ENCODE assay signal across 28 mouse cellular contexts in genomic region chr4:102443533-102443932, GRCm38 (mm10).
DNase-seq lines count a peak whose midpoint lies in the region; ATAC-seq and TF ChIP-seq lines count a peak whose summit lies in the region.
"Had no signal": no experiment of that assay in that cellular context is flagged by ENCODE, and none has a peak within 500 bp of the region (broad histone marks: within the 10 kb centered on the region; RNA-seq: fewer than 3 reads in every experiment).

No protein-coding gene starts in this region.

- no peak for TF ChIP-seq POLR2A in brain, embryonic 14.5 days (IDR thresholded peaks at IDR 0.05; ENCODE audit: borderline replicate concordance, extremely low read depth, insufficient read depth, insufficient read length, poor library complexity, severe bottlenecking)

- no peaks in the 10 kb centered on the region for H3K36me3 ChIP-seq in forebrain, postnatal 0 days (ENCODE audit: insufficient read depth)
- no peaks in the 10 kb centered on the region for H3K36me3 ChIP-seq in forebrain, embryonic 12.5 days (replicated peaks)
- no peaks in the 10 kb centered on the region for H3K36me3 ChIP-seq in heart, postnatal 0 days (replicated peaks; ENCODE audit: control insufficient read depth, insufficient read depth, low read length)
- H3K36me3 ChIP-seq in kidney, embryonic 16.5 days (ENCODE audit: insufficient read depth, low read length) = no peaks in the 10 kb centered on the region
- H3K36me3 ChIP-seq: heart, embryonic 10.5 days; hindbrain, embryonic 13.5 days; midbrain, embryonic 13.5 days had no signal

- peak; percentile 48; the same call in 1 of the 2 replicates for ATAC-seq in forebrain, postnatal 0 days
- no peak for ATAC-seq in forebrain, embryonic 12.5 days (ENCODE audit: low FRiP score)
- no peak for ATAC-seq in heart, postnatal 0 days (ENCODE audit: insufficient read depth, low read depth)
- no peak for ATAC-seq in kidney, embryonic 16.5 days (ENCODE audit: low FRiP score, low TSS enrichment)
- ATAC-seq: CD4-positive, CD25-positive, alpha-beta regulatory T cell, adult 4 months; intestine, embryonic 16.5 days; midbrain, embryonic 13.5 days had no signal

- H3K9me3 ChIP-seq in forebrain, postnatal 0 days (ENCODE audit: low read length) = no peaks in the 10 kb centered on the region
- no peaks in the 10 kb centered on the region for H3K9me3 ChIP-seq in forebrain, embryonic 12.5 days
- no peaks in the 10 kb centered on the region for H3K9me3 ChIP-seq in heart, postnatal 0 days (replicated peaks; ENCODE audit: control insufficient read depth, low read length)
- H3K9me3 ChIP-seq in kidney, embryonic 16.5 days (ENCODE audit: low read length) = no peaks in the 10 kb centered on the region
- H3K9me3 ChIP-seq: heart, embryonic 10.5 days; hindbrain, embryonic 13.5 days; midbrain, embryonic 13.5 days had no signal

- no peak overlapping the region for H3K9ac ChIP-seq in forebrain, postnatal 0 days
- H3K9ac ChIP-seq in forebrain, embryonic 12.5 days = no peak overlapping the region
- no peak overlapping the region for H3K9ac ChIP-seq in heart, postnatal 0 days (replicated peaks; ENCODE audit: low read depth, low read length)
- no peak overlapping the region for H3K9ac ChIP-seq in kidney, embryonic 16.5 days (replicated peaks; ENCODE audit: low read length)
- H3K9ac ChIP-seq: hindbrain, embryonic 13.5 days; liver, embryonic 14.5 days; midbrain, embryonic 13.5 days had no signal

- intact Hi-C loops in heart, postnatal 10 days (cut with DNase I) = loop anchor here (5.0 kb wide), 1 partner anchor 39 kb away; no protein-coding TSS in a partner anchor

- TF ChIP-seq CTCF in forebrain, postnatal 0 days (IDR thresholded peaks at IDR 0.05; ENCODE audit: low read depth) = no peak
- TF ChIP-seq CTCF in heart, postnatal 0 days (IDR thresholded peaks at IDR 0.05; ENCODE audit: low read depth) = no peak
- no peak for TF ChIP-seq CTCF in brain, embryonic 14.5 days (IDR thresholded peaks at IDR 0.05; ENCODE audit: borderline replicate concordance, extremely low read depth, insufficient read depth, insufficient read length)

- TF ChIP-seq EP300 in heart, postnatal 0 days (IDR thresholded peaks at IDR 0.05; ENCODE audit: low read depth) = no peak

- DNase-seq in forebrain, postnatal 0 days = no peak
- DNase-seq in heart, postnatal 0 days (ENCODE audit: low spot score) = no peak
- no peak for DNase-seq in heart, postnatal 10 days
- peak; percentile 65 for DNase-seq in brain, embryonic 14.5 days (ENCODE audit: low read depth)
- no peak for DNase-seq in thymus, adult 18-20 months
- DNase-seq: adrenal gland, postnatal 25 days; cerebellum, adult 2 months; cerebellum, postnatal 14 days; gastrocnemius, postnatal 10 days; heart, postnatal 36 days; kidney, adult 8-10 months; kidney, postnatal 10 days; liver; lung, adult 2 months; lung, postnatal 10 days; right cerebral cortex, adult 18-20 months; thymus, adult 2 months; thymus, postnatal 36 days had no signal

- no peak overlapping the region for H3K4me2 ChIP-seq in forebrain, postnatal 0 days (ENCODE audit: low read depth)
- H3K4me2 ChIP-seq in forebrain, embryonic 12.5 days = no peak overlapping the region
- no peak overlapping the region for H3K4me2 ChIP-seq in heart, postnatal 0 days (ENCODE audit: low read depth, low read length)
- H3K4me2 ChIP-seq in kidney, embryonic 16.5 days (replicated peaks; ENCODE audit: low read depth, low read length) = no peak overlapping the region
- H3K4me2 ChIP-seq: hindbrain, embryonic 13.5 days; midbrain, embryonic 13.5 days had no signal

- WGBS in forebrain, postnatal 0 days = 46% methylated on average over 5 of the region's 5 CpGs
- WGBS in forebrain, embryonic 12.5 days = 46% methylated on average over 5 of the region's 5 CpGs
- WGBS in heart, postnatal 0 days = 55% methylated on average over 5 of the region's 5 CpGs
- WGBS in kidney, embryonic 16.5 days = 64% methylated on average over 5 of the region's 5 CpGs

- H3K27ac ChIP-seq in forebrain, postnatal 0 days (ENCODE audit: low read depth, low read length) = no peak overlapping the region
- no peak overlapping the region for H3K27ac ChIP-seq in forebrain, embryonic 12.5 days
- peak overlapping the region; percentile 23; the same call in 1 of the 2 replicates for H3K27ac ChIP-seq in heart, postnatal 0 days (ENCODE audit: low read depth)
- no peak overlapping the region for H3K27ac ChIP-seq in kidney, embryonic 16.5 days (ENCODE audit: low read length)
- H3K27ac ChIP-seq: heart, embryonic 10.5 days; hindbrain, embryonic 13.5 days; liver, embryonic 14.5 days; macrophage; midbrain, embryonic 13.5 days; stomach, postnatal 0 days had no signal

- no peak overlapping the region for H3K4me3 ChIP-seq in forebrain, postnatal 0 days (ENCODE audit: low read depth, low read length)
- H3K4me3 ChIP-seq in forebrain, embryonic 12.5 days (replicated peaks) = no peak overlapping the region
- no peak overlapping the region for H3K4me3 ChIP-seq in heart, postnatal 0 days (ENCODE audit: low read depth, low read length)
- no peak overlapping the region for H3K4me3 ChIP-seq in kidney, embryonic 16.5 days (ENCODE audit: low read length)
- H3K4me3 ChIP-seq: heart, embryonic 10.5 days; hindbrain, embryonic 13.5 days; midbrain, embryonic 13.5 days had no signal

- no peaks in the 10 kb centered on the region for H3K27me3 ChIP-seq in forebrain, postnatal 0 days (ENCODE audit: insufficient read depth, low read length)
- no peaks in the 10 kb centered on the region for H3K27me3 ChIP-seq in forebrain, embryonic 12.5 days
- no peaks in the 10 kb centered on the region for H3K27me3 ChIP-seq in heart, postnatal 0 days (ENCODE audit: control insufficient read depth, insufficient read depth, low read length)
- no peaks in the 10 kb centered on the region for H3K27me3 ChIP-seq in kidney, embryonic 16.5 days (ENCODE audit: insufficient read depth, low read length)
- H3K27me3 ChIP-seq: hindbrain, embryonic 13.5 days; midbrain, embryonic 13.5 days had no signal

- H3K4me1 ChIP-seq in forebrain, postnatal 0 days (ENCODE audit: insufficient read depth) = peaks cover 9% of the 10 kb centered on the region
- peaks cover 8% of the 10 kb centered on the region; the same call in 1 of the 2 replicates for H3K4me1 ChIP-seq in forebrain, embryonic 12.5 days
- peaks cover 33% of the 10 kb centered on the region for H3K4me1 ChIP-seq in heart, postnatal 0 days (ENCODE audit: control insufficient read depth, insufficient read depth)
- peaks cover 5% of the 10 kb centered on the region; the same call in 1 of the 2 replicates for H3K4me1 ChIP-seq in kidney, embryonic 16.5 days (ENCODE audit: insufficient read depth, low read length)
